Mouse (Mus musculus) small intestine, adult 2 months (tissue): ENCODE measurements around the gene Zbp1. TPM values are rescaled to one million over a fixed set of nuclear protein-coding genes. Genes with fewer than 3 reads are reported as not detected.
A peak's percentile ranks its signal among the peaks of the same experiment; 100 is the strongest.

ENCODE experiments used
- H3K27ac ChIP-seq: fragments of 200-500 bp; 2 replicates; pipeline ENCODE4 v1.5.1; 2012; ENCODE audit warnings: low read depth, low read length, control low read depth, inconsistent platforms; ENCODE audit not compliant: insufficient read depth
- H3K27me3 ChIP-seq: fragments of 200-500 bp; 2 replicates; pipeline ENCODE4 v1.6.1; 2012; ENCODE audit warnings: mild to moderate bottlenecking, moderate library complexity, low read length, inconsistent platforms; ENCODE audit not compliant: control insufficient read depth, insufficient read depth
- H3K36me3 ChIP-seq: fragments of 200-500 bp; 2 replicates; pipeline ENCODE4 v1.6.1; 2012; ENCODE audit warnings: mild to moderate bottlenecking, low read length, control low read depth, inconsistent platforms; ENCODE audit not compliant: control insufficient read depth, insufficient read depth
- H3K4me1 ChIP-seq: fragments of 200-500 bp; 2 replicates; pipeline ENCODE4 v1.6.1; 2012; ENCODE audit warnings: low read length, inconsistent platforms, mixed read lengths; ENCODE audit not compliant: control insufficient read depth, insufficient read depth, insufficient read length
- H3K4me3 ChIP-seq: fragments of 200-500 bp; 2 replicates; pipeline ENCODE4 v1.5.1; 2012; ENCODE audit warnings: low read depth, mild to moderate bottlenecking, control low read depth, inconsistent platforms, low read length, moderate library complexity
- CTCF ChIP-seq: fragments of 200-500 bp; IDR thresholded peaks from 2 replicates; pipeline ENCODE4 v1.5.1; 2012; ENCODE audit warnings: low read depth, mild to moderate bottlenecking, control low read depth, inconsistent platforms, low read length, moderate library complexity, mixed read lengths; ENCODE audit not compliant: insufficient replicate concordance, insufficient read length; ENCODE audit errors: extremely low read depth
- POLR2A ChIP-seq: fragments of 200-500 bp; IDR thresholded peaks from 2 replicates; pipeline ENCODE4 v1.6.1; 2012; ENCODE audit warnings: low read depth, mild to moderate bottlenecking, control low read depth, inconsistent platforms, low read length, moderate library complexity
- WGBS: fragments of 180-500 bp; shearing (Covaris S2); methylation state at CpG from one replicate; pipeline ENCODE4 v1.1.7; 2018; 5-methylcytosine and 5-hydroxymethylcytosine counted together
- polyA plus RNA-seq: library from polyadenylated mRNA; depleted of rRNA; stranded (reverse); fragments of >200 nt; gene quantifications from 2 replicates; pipeline ENCODE4 v1.2.3, GENCODE M21; 2012; rRNA removed

Zbp1 gene
- 23.6 and 51.0 TPM in 2 replicates for polyA plus RNA-seq

GRCm38 (mm10) chr2:173218416-173219141 is at the start of gene Zbp1:
Gene Zbp1, minus strand, starts transcription at chr2:173218923.
- Histone ChIP-seq H3K27me3 (no peaks in the 10 kb centered on the region), H3K27ac (peak within 1 kb of the TSS; percentile 95), H3K4me1 (peaks cover 22% of the 10 kb centered on the region), H3K36me3 (peaks cover 13% of the 10 kb centered on the region), H3K4me3 (peak within 1 kb of the TSS; percentile 72)
- WGBS: 20% methylated on average over 11 of the region's 11 CpGs
- no peak for TF ChIP-seq POLR2A
- TF ChIP-seq CTCF: no peak

GRCm38 (mm10) chr2:173267562-173267961 is 48.8 kb upstream of the Zbp1 start:
- TF ChIP-seq POLR2A (no peak), CTCF (no peak)
- H3K27me3 ChIP-seq: no peaks in the 10 kb centered on the region
- no peak overlapping the region for H3K27ac ChIP-seq
- no peak overlapping the region for H3K4me3 ChIP-seq
- 43% methylated on average over 3 of the region's 3 CpGs for WGBS
- no peaks in the 10 kb centered on the region for H3K36me3 ChIP-seq
- peaks cover 56% of the 10 kb centered on the region for H3K4me1 ChIP-seq

- Histone ChIP-seq H3K4me3 (peak overlapping the region; percentile 2), H3K27ac (peak overlapping the region; percentile 52), H3K4me1 (peaks cover 64% of the 10 kb centered on the region), H3K27me3 (no peaks in the 10 kb centered on the region), H3K36me3 (no peaks in the 10 kb centered on the region)
- TF ChIP-seq POLR2A: no peak
- TF ChIP-seq CTCF: no peak
- 21% methylated on average over 25 of the region's 25 CpGs for WGBS
These were observed 47.8 kb upstream of the Zbp1 start for GRCm38 (mm10) chr2:173266349-173267112.

GRCm38 (mm10) chr2:173265468-173266265 is 46.9 kb upstream of the Zbp1 start:
- Histone ChIP-seq H3K27ac (peak overlapping the region; percentile 52; the same call in 1 of the 2 replicates), H3K36me3 (no peaks in the 10 kb centered on the region)
- WGBS: 58% methylated on average over 22 of the region's 22 CpGs

GRCm38 (mm10) chr2:173264467-173265128 is 45.9 kb upstream of the Zbp1 start:
- 0 out of 2 replicates have a peak, but pooled peaks have one; percentile 17 for TF ChIP-seq POLR2A
- no peak for TF ChIP-seq CTCF
- WGBS: 19% methylated on average over 13 of the region's 13 CpGs
- Histone ChIP-seq H3K27ac (peak overlapping the region; percentile 28), H3K4me3 (no peak overlapping the region), H3K4me1 (peaks cover 64% of the 10 kb centered on the region), H3K36me3 (no peaks in the 10 kb centered on the region), H3K27me3 (no peaks in the 10 kb centered on the region)

More at GRCm38 (mm10) chr2:173265468-173266265, 46.9 kb upstream of the Zbp1 start:
- H3K27me3 ChIP-seq: no peaks in the 10 kb centered on the region
- H3K4me3 ChIP-seq: no peak overlapping the region
- TF ChIP-seq CTCF: no peak
- TF ChIP-seq POLR2A: no peak
- H3K4me1 ChIP-seq: peaks cover 69% of the 10 kb centered on the region

GRCm38 (mm10) chr2:173263636-173264330 is 45.1 kb upstream of the Zbp1 start:
- 34% methylated on average over 11 of the region's 11 CpGs for WGBS
- H3K27ac ChIP-seq: peak overlapping the region; percentile 4; the same call in 1 of the 2 replicates
- no peaks in the 10 kb centered on the region for H3K36me3 ChIP-seq
- no peak overlapping the region for H3K4me3 ChIP-seq
- H3K27me3 ChIP-seq: no peaks in the 10 kb centered on the region
- TF ChIP-seq CTCF (no peak), POLR2A (no peak)
- H3K4me1 ChIP-seq: peaks cover 70% of the 10 kb centered on the region
